Mouse (Mus musculus): ENCODE results near the gene Saa1.
"Not testable (repeated sequence)": the region's sequence is repeated elsewhere in the genome, so short reads cannot be mapped to it uniquely, and the experiment has no call there.

Gene Saa1

DNA sequence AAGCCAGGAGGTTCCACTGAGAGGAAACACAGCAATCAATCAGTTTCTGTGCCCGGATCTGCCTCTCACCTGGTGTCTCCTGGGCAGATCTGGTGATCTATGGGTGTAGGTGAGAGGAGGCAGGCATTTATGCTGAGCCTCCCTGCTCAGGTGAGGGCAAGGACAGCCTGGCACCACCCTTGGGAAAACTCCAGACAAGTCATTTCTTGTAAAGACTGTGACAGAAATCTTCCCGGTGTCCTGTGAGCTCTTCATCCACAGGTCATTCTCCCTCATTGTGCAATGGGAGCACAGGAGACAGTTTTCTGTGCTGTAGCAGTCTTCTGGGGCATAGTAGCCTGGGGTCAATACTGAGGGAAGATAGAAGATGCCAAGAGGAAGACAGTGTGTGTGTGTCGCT, at the start of gene Saa1:
Saa1 (minus strand) TSS at position 101 of the 400 bp plus-strand sequence.
- DNase-seq (ENCODE audit: low spot score): not testable (repeated sequence)

DNA sequence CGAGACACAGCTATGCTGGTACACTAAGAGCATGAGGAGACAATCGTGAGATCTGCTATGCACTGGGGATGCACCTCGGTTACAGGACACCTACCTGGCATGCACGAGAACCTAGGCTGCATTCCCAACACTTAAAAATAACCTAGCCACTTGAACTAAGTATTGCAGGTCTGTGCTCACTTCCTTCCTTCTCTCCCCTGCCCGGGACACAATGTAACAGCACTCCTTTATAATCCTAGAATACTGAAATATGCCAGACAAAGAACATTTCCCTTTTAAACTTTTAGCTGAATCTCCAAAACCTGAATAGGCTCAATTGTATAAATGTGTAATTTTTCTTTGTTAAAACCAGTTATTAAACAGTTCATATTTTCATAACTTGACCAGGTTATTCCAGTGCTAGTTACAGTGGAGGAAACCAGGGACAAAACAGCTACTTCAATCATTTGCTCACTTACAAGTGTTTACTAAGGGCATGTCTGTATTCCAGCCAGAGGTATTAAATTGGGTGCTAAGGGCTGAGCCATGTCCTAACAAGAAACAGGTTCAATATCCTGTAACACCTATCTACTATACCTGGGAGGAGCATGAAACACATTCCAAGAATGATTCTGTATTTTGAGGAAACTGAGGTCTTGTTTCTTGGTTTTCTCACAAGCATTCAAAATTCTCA, 46.5 kb upstream of the Saa1 start:
- DNase-seq (ENCODE audit: low spot score): no peak

DNA sequence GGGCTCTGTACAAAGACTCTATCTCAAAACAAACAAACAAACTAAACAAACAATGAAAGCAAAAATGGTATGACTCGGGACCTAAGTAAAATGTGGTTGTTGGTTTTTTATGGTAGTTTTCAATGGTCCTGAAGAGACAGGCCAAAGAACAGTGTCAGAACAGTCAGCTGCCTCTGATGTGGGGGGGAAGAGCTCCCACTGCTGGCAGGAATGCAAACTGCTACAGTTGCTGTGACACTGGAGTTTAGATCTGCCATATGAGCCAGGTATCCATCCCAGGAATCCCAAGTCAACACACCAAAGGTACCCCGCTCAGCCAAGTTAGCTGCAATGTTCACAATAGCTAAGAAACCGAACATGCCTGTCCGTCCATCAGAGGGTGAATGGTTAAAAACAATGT, 27.9 kb upstream of the Saa1 start:
- no peak for DNase-seq (ENCODE audit: low spot score)

DNA sequence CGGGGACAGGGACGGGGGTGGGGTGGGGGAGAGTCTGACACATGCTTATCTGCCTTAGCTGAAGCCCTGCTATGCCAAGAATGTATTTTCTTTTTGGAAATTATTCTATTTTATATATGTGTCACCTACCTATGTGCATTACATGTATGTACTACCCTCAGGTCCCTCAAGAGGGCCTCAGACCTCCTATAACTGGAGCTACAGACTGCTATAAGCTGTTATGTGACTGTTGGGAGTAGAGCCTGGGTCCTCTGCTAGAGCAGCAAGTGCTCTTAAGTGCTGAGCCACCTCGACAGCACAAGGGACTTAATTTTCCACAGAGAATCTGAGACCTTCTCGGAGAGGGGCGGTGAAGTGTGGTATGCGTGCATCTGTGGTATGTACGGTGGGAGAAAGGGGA, 25.7 kb upstream of the Saa1 start:
- DNase-seq (ENCODE audit: low spot score): no peak

DNA sequence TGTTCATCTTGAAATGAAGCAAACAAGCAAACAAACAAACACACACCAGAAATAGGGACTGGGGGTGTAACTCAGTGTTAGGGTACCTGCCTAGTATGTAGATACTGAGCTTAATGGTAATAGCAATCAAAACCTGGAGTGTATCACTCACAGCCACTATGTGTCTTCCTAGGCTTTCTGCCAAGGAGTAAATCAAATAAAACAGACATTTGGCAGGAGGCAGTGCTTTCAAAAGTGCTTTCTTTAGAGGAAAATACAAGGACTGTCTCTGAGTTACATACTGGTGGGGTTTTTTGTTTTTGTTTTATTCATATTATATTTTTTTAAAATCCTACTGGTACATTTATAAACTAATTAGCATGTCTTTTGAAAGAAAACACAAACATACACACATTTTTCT, 24.6 kb upstream of the Saa1 start:
- no peak for DNase-seq (ENCODE audit: low spot score)

DNA sequence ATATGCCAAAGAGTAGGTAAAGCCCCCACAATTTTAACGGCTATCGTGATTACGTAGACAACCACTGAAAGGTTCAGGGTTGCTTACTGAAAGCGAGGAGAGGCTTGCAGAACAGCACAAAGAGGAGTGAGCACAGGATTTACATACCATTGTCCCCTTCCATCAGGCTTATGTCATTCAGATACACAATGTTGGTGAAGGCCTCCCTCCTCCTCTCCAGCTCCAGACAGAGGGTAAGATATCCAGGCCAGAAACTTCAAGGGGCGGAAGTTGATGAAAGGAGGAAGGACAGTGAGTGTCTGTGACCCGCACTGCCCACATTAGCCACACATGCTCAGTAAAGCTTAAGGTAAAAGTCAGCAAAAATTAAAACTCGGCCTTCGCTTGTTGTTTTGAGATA, 21.9 kb upstream of the Saa1 start:
- DNase-seq (ENCODE audit: low spot score): no peak

DNA sequence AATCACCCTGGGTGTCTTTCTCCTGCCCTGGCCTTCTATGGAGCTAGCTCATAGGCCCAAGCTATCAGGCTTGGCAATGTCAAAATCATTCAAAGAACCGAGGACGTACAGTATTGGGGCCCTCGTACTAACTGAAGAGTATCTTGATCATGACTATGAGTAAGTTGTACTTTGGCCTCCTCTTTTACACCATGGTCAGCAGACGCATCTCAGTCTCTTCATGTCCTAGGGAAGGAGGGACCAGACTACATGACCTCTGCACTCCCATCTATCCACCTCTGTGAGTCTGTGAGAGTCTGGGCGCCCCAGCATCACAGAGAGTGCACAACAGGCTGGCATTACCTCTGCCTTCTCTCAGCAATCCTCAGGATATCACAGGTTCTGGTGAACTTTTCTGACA, 19.8 kb upstream of the Saa1 start:
- no peak for DNase-seq (ENCODE audit: low spot score)

DNA sequence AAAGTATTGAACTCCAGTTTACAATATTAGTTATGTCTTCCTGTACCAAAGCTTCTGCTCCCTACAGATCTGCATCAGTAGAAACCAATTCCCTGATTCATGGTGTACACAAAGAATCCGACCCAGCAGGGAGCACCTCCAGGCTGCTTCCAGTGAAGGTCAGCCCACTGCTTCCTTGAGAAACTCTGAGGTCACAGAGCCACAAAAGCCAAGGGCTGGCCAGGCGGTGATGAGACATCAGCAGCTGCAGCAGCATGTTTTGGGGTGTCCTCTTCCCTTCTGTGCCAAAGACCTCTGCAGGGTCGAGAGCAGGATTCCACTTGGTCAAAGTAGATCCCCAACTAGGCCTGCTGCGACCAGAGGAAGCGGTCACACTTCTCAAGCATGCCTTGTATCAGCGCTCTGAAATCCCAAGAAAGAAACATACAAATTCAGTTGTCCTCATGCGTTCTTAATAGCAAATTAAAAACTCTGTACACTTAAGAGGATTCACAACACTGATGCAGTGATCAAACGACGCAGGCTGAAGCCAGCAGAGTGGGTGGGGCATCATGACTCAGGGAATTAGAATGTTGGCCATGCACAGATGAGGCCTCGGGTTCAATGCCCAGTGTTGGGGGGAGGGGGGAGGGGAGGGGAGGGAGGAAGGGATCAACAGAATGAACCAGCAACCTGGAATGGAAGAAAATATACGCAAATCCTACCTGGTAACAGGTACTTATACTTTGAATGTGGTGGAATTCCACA, 18.4 kb upstream of the Saa1 start:
- no peak for DNase-seq (ENCODE audit: low spot score)

DNA sequence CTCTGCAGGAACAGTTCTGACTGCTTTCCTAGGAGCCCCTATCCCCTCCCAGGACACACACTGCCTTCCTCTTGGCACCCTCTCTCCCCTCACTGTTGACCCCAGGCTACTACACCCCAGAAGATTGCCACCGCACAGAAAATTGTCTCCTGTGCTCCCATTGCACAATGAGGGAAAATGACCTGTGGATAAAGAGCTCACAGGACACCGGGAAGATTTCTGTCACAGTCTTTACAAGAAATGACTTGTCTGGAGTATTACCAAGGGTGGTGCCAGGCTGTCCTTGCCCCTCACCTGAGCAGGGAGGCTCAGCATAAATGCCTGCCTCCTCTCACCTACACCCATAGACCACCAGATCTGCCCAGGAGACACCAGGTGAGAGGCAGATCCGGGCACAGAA, 8.7 kb upstream of the Saa1 start, which contains the start of gene Saa2:
Saa2 (plus strand) TSS at position 301 of the 400 bp plus-strand sequence.
- no peak for DNase-seq (ENCODE audit: low spot score)

DNA sequence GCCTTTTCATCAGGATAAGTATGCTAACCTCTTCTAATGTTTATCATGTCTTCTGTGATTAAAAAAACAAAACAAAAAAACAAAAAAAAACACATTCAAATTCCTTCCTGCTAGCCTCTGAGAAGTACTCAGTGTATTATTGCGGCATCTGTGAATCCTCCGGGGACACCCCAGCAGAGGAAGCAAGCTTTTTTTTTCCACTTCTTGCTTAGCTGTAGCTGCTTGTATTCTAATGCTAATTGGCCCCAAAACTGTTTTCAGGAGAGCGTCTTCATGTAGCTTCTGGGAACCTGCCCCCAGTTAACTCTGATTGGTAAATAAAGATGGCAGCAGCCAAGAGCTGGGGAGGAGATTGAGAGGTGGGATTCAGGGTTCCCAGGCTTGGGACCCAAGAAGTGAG, 5.7 kb upstream of the Saa1 start:
- DNase-seq (ENCODE audit: low spot score): no peak

DNA sequence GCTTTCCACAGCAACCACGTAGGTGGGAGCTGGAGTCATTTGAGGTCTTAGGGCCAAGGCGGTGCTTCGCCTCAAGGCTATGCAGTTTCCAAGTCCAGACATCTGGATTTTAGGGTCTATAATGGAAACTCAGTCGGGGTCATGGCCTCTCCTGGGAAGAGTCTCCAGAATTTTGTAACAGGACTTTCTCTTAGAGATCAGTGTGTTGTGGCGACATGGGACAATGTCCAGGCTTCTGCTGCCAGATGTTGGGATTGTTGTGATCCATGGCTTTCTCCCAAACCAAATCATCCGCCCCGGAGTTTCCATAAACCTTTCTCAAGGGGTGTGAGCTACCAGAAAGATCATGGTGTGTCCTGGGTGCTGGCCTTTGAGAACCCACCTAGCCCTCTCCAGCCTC, 3.6 kb upstream of the Saa1 start:
- DNase-seq (ENCODE audit: low spot score): no peak

DNA sequence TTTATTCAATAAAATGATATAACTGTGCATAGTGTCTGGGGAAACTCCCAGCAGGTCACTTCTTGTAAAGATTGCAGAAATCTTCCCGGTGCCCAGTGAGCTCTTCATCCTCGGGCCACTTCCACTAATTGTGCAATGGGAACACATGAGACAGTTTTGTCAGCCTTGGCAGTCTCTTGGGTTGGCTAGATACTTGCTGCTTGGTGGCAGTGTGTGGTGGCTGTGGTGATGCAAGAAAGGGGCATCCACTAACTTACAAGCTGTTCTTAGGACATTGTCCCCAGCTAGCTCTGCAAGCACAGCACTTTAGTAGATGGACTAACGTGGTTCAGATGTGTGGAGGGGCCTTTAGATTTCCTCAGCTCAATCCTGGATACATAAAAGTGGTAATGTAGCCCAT, 3.0 kb upstream of the Saa1 start:
- DNase-seq (ENCODE audit: low spot score): no peak

DNA sequence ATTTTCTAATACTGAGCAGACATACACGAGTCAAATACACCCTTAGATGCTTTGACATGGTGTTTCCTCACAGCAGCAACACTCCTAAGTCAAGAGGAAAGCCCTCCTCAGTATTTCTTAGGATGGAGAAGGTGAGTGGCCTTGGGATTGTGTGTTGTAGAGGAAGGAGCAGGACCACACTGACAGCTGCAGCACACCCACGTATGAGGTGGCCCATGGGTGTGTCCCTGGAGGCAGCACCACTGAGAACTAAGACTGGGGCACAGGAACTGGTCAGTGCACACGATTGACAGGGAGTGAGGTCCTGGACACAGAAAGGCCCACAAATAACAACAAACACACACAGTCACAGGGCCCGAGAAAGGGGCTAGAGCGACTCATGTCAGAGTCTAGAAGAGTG, 2.7 kb downstream of the Saa1 start:
- DNase-seq (ENCODE audit: low spot score): not testable (repeated sequence)

DNA sequence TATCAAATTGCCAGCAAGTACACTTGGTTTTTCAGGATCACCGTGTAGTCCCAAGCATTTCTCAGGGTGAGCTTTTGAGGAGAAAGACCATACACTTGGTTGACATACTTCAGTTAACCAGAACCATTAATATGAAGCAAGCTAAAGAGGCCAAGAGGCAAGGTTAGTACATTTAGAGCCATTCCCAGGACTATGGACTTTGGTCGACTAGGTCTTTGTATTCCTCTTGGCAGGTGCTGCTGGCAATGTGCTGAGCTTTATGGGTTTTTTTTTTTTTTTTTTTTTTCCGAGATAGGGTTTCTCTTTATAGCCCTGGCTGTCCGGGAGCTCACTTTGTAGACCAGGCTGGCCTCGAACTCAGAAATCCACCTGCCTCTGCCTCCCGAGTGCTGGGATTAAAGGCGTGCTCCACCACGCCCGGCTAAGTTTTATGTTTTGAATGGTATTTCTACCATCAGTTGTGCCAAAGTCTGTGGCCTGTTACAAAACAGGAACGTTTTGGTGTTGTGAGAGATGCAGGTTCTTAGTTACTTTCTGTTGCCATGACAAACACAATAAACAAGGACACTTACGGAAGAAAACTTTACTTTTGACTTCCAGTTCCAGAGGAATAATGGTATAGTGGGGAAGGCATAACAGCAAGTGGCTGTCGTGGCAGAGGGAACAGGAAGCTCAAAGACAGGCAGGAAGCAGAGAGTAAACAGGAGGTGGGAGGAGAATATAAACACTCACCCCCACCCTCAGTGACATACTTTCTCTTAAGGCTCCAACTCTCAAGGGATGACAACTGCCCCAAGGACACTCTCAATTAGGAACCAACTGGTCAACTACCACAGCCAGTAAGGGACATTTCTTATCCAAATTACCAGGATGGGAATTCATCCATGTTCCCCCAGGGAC, 4.0 kb downstream of the Saa1 start:
- DNase-seq (ENCODE audit: low spot score): no peak

DNA sequence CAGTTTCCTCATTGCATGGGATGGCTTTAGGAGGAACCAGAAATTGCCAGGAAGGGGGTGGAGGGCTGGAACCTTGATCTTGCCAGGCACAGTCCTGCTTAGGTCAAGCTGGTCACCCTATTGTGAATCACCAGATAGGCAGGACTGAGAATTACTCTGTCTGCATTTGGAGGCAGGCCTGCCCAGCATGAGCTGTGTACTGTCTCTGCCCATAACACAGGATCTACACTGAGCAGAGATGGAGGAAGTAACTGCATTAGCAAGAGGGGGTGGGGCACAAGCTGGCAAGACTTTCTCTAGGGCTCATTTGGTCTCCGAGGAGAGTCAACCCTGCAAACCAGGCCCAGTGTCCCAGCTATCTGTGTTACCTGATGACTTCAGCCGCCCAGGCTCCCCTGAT, 7.8 kb downstream of the Saa1 start:
- no peak for DNase-seq (ENCODE audit: low spot score)

DNA sequence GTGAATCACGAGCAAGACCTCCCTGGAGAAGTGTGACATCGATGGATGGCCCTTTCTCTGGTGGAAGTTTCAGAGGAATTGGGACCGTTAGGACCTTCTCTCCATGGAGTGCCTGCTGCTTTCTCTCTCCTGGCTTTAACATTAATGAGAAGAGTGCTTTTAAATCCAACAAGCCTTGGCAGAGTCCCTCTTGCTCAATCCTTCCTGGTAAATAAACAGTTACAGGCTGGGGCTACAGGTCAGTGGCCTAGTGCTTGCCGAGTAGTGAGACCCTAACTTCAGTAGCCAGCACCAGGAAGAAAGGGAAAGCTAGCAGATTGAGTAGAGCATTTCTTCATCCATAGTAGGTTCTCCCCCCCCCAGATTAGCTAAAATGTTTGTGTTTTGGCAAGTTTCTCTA, 10.3 kb downstream of the Saa1 start, which contains the start of gene Saa4:
Saa4 (minus strand) TSS at position 146 of the 400 bp plus-strand sequence.
- DNase-seq (ENCODE audit: low spot score): no peak

DNA sequence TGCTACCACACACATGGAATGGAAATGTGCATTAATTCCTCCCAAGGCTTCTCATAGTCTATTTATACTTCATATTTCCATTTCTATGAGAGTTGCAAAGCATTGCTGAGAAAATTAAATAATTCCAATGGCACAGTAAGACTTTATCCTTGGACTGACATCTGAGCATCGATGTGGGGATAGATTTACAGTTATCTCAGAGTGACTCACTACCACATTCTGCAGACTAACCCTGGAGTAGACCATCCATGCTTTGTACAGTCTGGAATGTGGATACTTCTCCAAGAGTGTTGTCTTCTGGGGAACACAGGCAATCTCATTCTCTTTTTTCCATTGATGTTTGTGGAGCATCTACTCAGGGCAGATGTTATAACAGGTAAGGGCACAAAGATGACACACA, 15.2 kb downstream of the Saa1 start:
- no peak for DNase-seq (ENCODE audit: low spot score)

DNA sequence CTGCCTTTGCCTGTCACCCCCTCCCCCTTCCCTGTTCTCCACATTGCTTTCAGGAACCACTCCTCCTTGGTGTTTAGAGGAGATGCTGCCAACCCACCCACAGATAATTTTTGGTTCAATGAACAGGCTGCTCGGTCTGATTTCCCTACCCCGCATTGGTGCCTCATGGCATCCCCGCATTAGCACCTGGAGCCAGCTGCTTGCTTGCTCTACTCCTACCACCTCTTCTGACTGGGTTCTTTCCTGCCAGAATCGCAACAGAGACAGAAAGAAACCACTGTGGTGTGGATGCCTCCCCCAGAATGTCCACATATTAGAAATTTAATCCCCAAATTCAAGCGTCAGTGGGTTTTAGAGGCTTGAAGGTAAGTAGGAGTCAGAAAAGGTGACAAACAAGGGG, 18.4 kb downstream of the Saa1 start:
- DNase-seq (ENCODE audit: low spot score): no peak

DNA sequence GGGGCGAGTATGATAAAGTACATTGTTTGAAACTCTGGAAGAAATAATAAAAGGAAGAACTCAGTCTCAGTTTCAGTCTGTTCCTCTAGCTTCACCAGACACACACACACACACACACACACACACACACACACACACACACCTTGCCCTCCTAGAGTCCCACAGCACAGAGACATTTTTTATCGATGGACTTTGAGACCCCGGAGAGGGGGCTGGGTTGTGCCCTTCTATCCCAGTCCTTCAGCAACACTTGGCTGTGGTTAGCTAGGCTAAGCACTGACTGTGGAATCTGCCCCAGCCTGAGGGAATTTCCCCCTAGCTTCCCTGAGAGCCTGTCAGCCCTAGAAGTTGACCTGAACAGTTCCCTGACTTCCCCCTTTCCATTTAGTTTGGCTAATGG, 18.9 kb downstream of the Saa1 start:
- DNase-seq (ENCODE audit: low spot score): no peak

DNA sequence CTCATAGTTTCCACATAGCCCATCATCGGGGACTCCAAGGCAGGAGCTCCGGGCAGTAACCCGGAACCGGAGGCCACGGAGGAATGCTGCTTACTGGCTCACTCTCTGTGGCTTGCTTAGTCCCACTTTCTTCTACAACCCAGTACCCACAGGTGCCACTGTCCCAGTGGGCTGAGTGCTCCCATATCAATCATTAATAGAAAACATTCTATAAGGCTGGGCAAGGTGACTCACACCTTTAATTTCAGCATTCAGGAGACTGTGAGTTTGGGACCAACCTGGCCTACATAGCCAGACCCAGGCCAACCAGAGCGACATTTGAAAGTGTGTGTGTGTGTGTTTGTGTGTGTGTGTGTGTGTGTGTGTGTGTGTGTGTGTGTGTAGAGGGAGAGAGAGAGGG, 19.4 kb downstream of the Saa1 start:
- no peak for DNase-seq (ENCODE audit: low spot score)

DNA sequence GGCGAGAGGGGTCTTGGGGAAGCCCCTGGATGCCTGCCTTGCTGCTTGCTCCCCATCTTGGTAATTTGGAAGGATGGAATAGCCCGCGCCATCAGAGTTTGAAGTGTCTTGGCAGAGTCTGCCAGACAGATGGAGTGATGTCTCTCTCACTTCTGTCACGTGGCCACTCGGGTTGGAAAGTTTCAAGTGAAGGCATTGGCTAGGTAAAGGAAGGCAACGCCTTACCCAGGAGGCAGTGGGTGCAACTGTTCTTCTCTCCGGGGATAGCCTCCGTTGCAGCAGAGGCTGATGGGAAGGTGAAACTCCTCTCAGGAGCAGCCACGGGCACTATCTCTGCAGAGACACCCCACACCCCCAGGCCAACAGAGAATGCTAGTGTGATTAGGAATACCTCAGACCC, 22.3 kb downstream of the Saa1 start:
- DNase-seq (ENCODE audit: low spot score): no peak

DNA sequence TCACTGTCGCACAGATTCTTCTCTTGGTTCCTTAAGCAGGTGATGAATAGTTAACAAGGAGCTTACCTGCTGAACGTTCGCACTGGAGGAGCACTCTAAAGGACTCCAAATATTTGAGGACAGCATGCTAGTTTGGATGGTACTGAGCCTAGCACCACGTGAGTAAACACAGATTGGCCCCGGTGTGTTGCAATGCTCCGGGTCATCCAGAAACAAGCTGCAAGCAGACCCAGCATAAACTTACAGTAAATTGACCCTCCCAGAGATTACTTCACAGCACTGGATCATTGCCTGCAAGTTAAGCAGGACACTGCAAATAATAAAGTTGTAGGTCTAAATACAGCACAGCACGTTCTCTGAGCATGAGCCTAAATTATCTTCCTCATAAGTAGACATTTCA, 23.3 kb downstream of the Saa1 start:
- DNase-seq (ENCODE audit: low spot score): no peak

Measured in urinary bladder, postnatal 10 days (tissue).